Mouse (Mus musculus): ENCODE measurements at regions not wholly inside any gene's neighbourhood (a gene's known extent, or its start where the extent isn't known, plus 50 kb on each side); places are given as distances from the start of the nearest gene placed in this dataset.
"Not testable (repeated sequence)": the region's sequence is repeated elsewhere in the genome, so short reads cannot be mapped to it uniquely, and the experiment has no call there.

GRCm38 (mm10) chr5:45382804-45383203, 67.2 kb downstream of the Qdpr start:
- ATAC-seq (ENCODE audit: insufficient number of reproducible peaks, low FRiP score), result no peak
- H3K4me3 ChIP-seq, result no peak overlapping the region
- H3K4me2 ChIP-seq, result no peak overlapping the region
- H3K36me3 ChIP-seq, result no peaks in the 10 kb centered on the region
- no peaks in the 10 kb centered on the region for H3K9me3 ChIP-seq (replicated peaks)
- H3K27me3 ChIP-seq (replicated peaks), result no peaks in the 10 kb centered on the region
- WGBS, result 64% methylated on average over 2 of the region's 2 CpGs
- H3K9ac ChIP-seq, result no peak overlapping the region
- no peaks in the 10 kb centered on the region for H3K4me1 ChIP-seq (replicated peaks)
- H3K27ac ChIP-seq (ENCODE audit: poor library complexity, severe bottlenecking), result no peak overlapping the region

- H3K4me3 ChIP-seq, result no peak overlapping the region
- H3K9ac ChIP-seq, result no peak overlapping the region
- ATAC-seq (ENCODE audit: insufficient number of reproducible peaks, low FRiP score), result no peak
- H3K27me3 ChIP-seq (replicated peaks), result no peaks in the 10 kb centered on the region
- no peaks in the 10 kb centered on the region for H3K36me3 ChIP-seq
- no peak overlapping the region for H3K27ac ChIP-seq (ENCODE audit: poor library complexity, severe bottlenecking)
- H3K4me1 ChIP-seq (replicated peaks), result no peaks in the 10 kb centered on the region
- H3K4me2 ChIP-seq, result no peak overlapping the region
- WGBS, result 11% methylated on average over 2 of the region's 2 CpGs
- no peaks in the 10 kb centered on the region for H3K9me3 ChIP-seq (replicated peaks)
Observed at GRCm38 (mm10) chr5:45378486-45378885, 71.5 kb downstream of the Qdpr start.

- no peak overlapping the region for H3K9ac ChIP-seq
- 0 out of 2 replicates have a peak, but pooled peaks cover 3% of the 10 kb centered on the region for H3K4me1 ChIP-seq (replicated peaks)
- no peaks in the 10 kb centered on the region for H3K36me3 ChIP-seq
- H3K27me3 ChIP-seq (replicated peaks), result no peaks in the 10 kb centered on the region
- WGBS, result 65% methylated on average over 2 of the region's 2 CpGs
- no peak overlapping the region for H3K27ac ChIP-seq (ENCODE audit: poor library complexity, severe bottlenecking)
- no peak overlapping the region for H3K4me3 ChIP-seq
- H3K9me3 ChIP-seq (replicated peaks), result no peaks in the 10 kb centered on the region
- H3K4me2 ChIP-seq, result no peak overlapping the region
- ATAC-seq (ENCODE audit: insufficient number of reproducible peaks, low FRiP score), result no peak
Observed at GRCm38 (mm10) chr5:45373069-45373468, 77.0 kb downstream of the Qdpr start.

- Histone ChIP-seq H3K27ac (ENCODE audit: poor library complexity, severe bottlenecking) (no peak overlapping the region), H3K27me3 (replicated peaks) (no peaks in the 10 kb centered on the region), H3K9ac (no peak overlapping the region), H3K36me3 (no peaks in the 10 kb centered on the region), H3K4me1 (replicated peaks) (0 out of 2 replicates have a peak, but pooled peaks cover 3% of the 10 kb centered on the region), H3K4me3 (no peak overlapping the region), H3K4me2 (no peak overlapping the region), H3K9me3 (replicated peaks) (peaks cover 4% of the 10 kb centered on the region; the same call in 1 of the 2 replicates)
- no peak for ATAC-seq (ENCODE audit: insufficient number of reproducible peaks, low FRiP score)
- WGBS, result 42% methylated on average over 6 of the region's 6 CpGs
Observed at GRCm38 (mm10) chr5:45368451-45368850, 81.6 kb downstream of the Qdpr start.

- H3K9ac ChIP-seq, result no peak overlapping the region
- H3K36me3 ChIP-seq, result no peaks in the 10 kb centered on the region
- no peaks in the 10 kb centered on the region for H3K27me3 ChIP-seq (replicated peaks)
- no peak overlapping the region for H3K4me3 ChIP-seq
- no peak overlapping the region for H3K4me2 ChIP-seq
- H3K27ac ChIP-seq (ENCODE audit: poor library complexity, severe bottlenecking), result no peak overlapping the region
- H3K4me1 ChIP-seq (replicated peaks), result no peaks in the 10 kb centered on the region
- peaks cover 4% of the 10 kb centered on the region; the same call in 1 of the 2 replicates for H3K9me3 ChIP-seq (replicated peaks)
- ATAC-seq (ENCODE audit: insufficient number of reproducible peaks, low FRiP score), result no peak
Observed at GRCm38 (mm10) chr5:45360189-45360588, 89.8 kb downstream of the Qdpr start.

GRCm38 (mm10) chr5:45340411-45340810, 109.6 kb downstream of the Qdpr start:
- H3K27me3 ChIP-seq (replicated peaks), result no peaks in the 10 kb centered on the region
- no peak overlapping the region for H3K27ac ChIP-seq (ENCODE audit: poor library complexity, severe bottlenecking)
- WGBS, result 75% methylated on average over 3 of the region's 3 CpGs
- no peaks in the 10 kb centered on the region for H3K9me3 ChIP-seq (replicated peaks)
- H3K9ac ChIP-seq, result no peak overlapping the region
- ATAC-seq (ENCODE audit: insufficient number of reproducible peaks, low FRiP score), result no peak
- H3K4me1 ChIP-seq (replicated peaks), result no peaks in the 10 kb centered on the region
- no peak overlapping the region for H3K4me3 ChIP-seq
- no peak overlapping the region for H3K4me2 ChIP-seq
- no peaks in the 10 kb centered on the region for H3K36me3 ChIP-seq

- H3K4me1 ChIP-seq (replicated peaks), result no peaks in the 10 kb centered on the region
- H3K9me3 ChIP-seq (replicated peaks), result no peaks in the 10 kb centered on the region
- no peak overlapping the region for H3K4me2 ChIP-seq
- H3K27ac ChIP-seq (ENCODE audit: poor library complexity, severe bottlenecking), result no peak overlapping the region
- no peak for ATAC-seq (ENCODE audit: insufficient number of reproducible peaks, low FRiP score)
- no peaks in the 10 kb centered on the region for H3K36me3 ChIP-seq
- whole genome bisulfite sequencing, result 49% methylated on average over 2 of the region's 2 CpGs
- H3K27me3 ChIP-seq (replicated peaks), result no peaks in the 10 kb centered on the region
- no peak overlapping the region for H3K4me3 ChIP-seq
- H3K9ac ChIP-seq, result no peak overlapping the region
Observed at GRCm38 (mm10) chr5:45336801-45337200, 113.2 kb downstream of the Qdpr start.

- not testable (repeated sequence) for H3K9me3 ChIP-seq (replicated peaks); H3K4me2 ChIP-seq; H3K27ac ChIP-seq (ENCODE audit: poor library complexity, severe bottlenecking); H3K27me3 ChIP-seq (replicated peaks); H3K9ac ChIP-seq; ATAC-seq (ENCODE audit: insufficient number of reproducible peaks, low FRiP score); H3K36me3 ChIP-seq; H3K4me1 ChIP-seq (replicated peaks); H3K4me3 ChIP-seq
- WGBS, result 53% methylated on average over 2 of the region's 2 CpGs
Observed at GRCm38 (mm10) chr5:45324468-45324867, 125.6 kb downstream of the Qdpr start.

- ATAC-seq (ENCODE audit: insufficient number of reproducible peaks, low FRiP score), result peak; percentile 51; the same call in 1 of the 2 replicates
Observed at GRCm38 (mm10) chr5:45323500-45323899, 126.5 kb downstream of the Qdpr start.

GRCm38 (mm10) chr5:45318026-45318425, 132.0 kb downstream of the Qdpr start:
- WGBS, result 52% methylated on average over 2 of the region's 2 CpGs
- no peaks in the 10 kb centered on the region for H3K27me3 ChIP-seq (replicated peaks)
- H3K27ac ChIP-seq (ENCODE audit: poor library complexity, severe bottlenecking), result no peak overlapping the region
- H3K9ac ChIP-seq, result no peak overlapping the region
- ATAC-seq (ENCODE audit: insufficient number of reproducible peaks, low FRiP score), result no peak
- no peaks in the 10 kb centered on the region for H3K4me1 ChIP-seq (replicated peaks)
- no peak overlapping the region for H3K4me2 ChIP-seq
- H3K4me3 ChIP-seq, result no peak overlapping the region
- H3K36me3 ChIP-seq, result no peaks in the 10 kb centered on the region
- no peaks in the 10 kb centered on the region for H3K9me3 ChIP-seq (replicated peaks)

More at GRCm38 (mm10) chr5:45323500-45323899, 126.5 kb downstream of the Qdpr start:
- Histone ChIP-seq H3K9me3 (replicated peaks) (no peaks in the 10 kb centered on the region), H3K36me3 (no peaks in the 10 kb centered on the region), H3K4me3 (no peak overlapping the region), H3K27me3 (replicated peaks) (no peaks in the 10 kb centered on the region), H3K27ac (ENCODE audit: poor library complexity, severe bottlenecking) (no peak overlapping the region), H3K9ac (no peak overlapping the region), H3K4me2 (no peak overlapping the region), H3K4me1 (replicated peaks) (no peaks in the 10 kb centered on the region)
- WGBS, result 69% methylated on average over 4 of the region's 4 CpGs

GRCm38 (mm10) chr5:45301120-45301519, 148.9 kb downstream of the Qdpr start:
- Histone ChIP-seq H3K27me3 (replicated peaks) (no peaks in the 10 kb centered on the region), H3K36me3 (no peaks in the 10 kb centered on the region), H3K9ac (no peak overlapping the region), H3K27ac (ENCODE audit: poor library complexity, severe bottlenecking) (no peak overlapping the region), H3K4me3 (no peak overlapping the region), H3K4me1 (replicated peaks) (no peaks in the 10 kb centered on the region), H3K9me3 (replicated peaks) (no peaks in the 10 kb centered on the region), H3K4me2 (no peak overlapping the region)
- 62% methylated on average over 1 of the region's 1 CpGs for WGBS
- no peak for ATAC-seq (ENCODE audit: insufficient number of reproducible peaks, low FRiP score)

GRCm38 (mm10) chr5:45298872-45299271, 151.2 kb downstream of the Qdpr start:
- Histone ChIP-seq H3K4me3 (no peak overlapping the region), H3K27ac (ENCODE audit: poor library complexity, severe bottlenecking) (no peak overlapping the region), H3K27me3 (replicated peaks) (no peaks in the 10 kb centered on the region), H3K9me3 (replicated peaks) (no peaks in the 10 kb centered on the region), H3K9ac (no peak overlapping the region), H3K4me2 (no peak overlapping the region), H3K4me1 (replicated peaks) (no peaks in the 10 kb centered on the region), H3K36me3 (no peaks in the 10 kb centered on the region)
- 10% methylated on average over 2 of the region's 2 CpGs for WGBS
- ATAC-seq (ENCODE audit: insufficient number of reproducible peaks, low FRiP score), result no peak

Data from heart, embryonic 12.5 days (tissue).